Mouse (Mus musculus) embryonic facial prominence, embryonic 14.5 days (tissue): ENCODE measurements around the gene Ptprm. TPM values are rescaled to one million over a fixed set of nuclear protein-coding genes. Genes with fewer than 3 reads are reported as not detected.

Source experiments
- ATAC-seq: fragments of 200-750 bp; cut with Nextera tagmentation; 2 replicates; pipeline ENCODE4 v1.8.0; 2017; ENCODE audit warnings: low read depth, moderate number of reproducible peaks, moderate TSS enrichment
- DNase-seq: peaks from one replicate; pipeline ENCODE4 v3.0.0-alpha.2; 2015; ENCODE audit warnings: low spot score
- H3K27ac ChIP-seq: fragments of 300-500 bp; sonication (generic); replicated peaks from 2 replicates; pipeline ENCODE4 v1.5.1; 2014; ENCODE audit warnings: low read depth, mild to moderate bottlenecking, low read length, moderate library complexity
- H3K27me3 ChIP-seq: fragments of 300-500 bp; sonication (generic); replicated peaks from 2 replicates; pipeline ENCODE4 v1.6.1; 2014; ENCODE audit warnings: low read length; ENCODE audit not compliant: control insufficient read depth, insufficient read depth
- H3K36me3 ChIP-seq: fragments of 300-500 bp; sonication (generic); 2 replicates; pipeline ENCODE4 v1.6.1; 2014; ENCODE audit warnings: low read length, mixed read lengths; ENCODE audit not compliant: control insufficient read depth, insufficient read depth
- H3K4me1 ChIP-seq: fragments of 300-500 bp; sonication (generic); 2 replicates; pipeline ENCODE4 v1.6.1; 2014; ENCODE audit warnings: antibody characterized with exemption, low read length; ENCODE audit not compliant: control insufficient read depth, insufficient read depth
- H3K4me2 ChIP-seq: fragments of 300-500 bp; sonication (generic); 2 replicates; pipeline ENCODE4 v1.6.1; 2014; ENCODE audit warnings: low read depth, mild to moderate bottlenecking, low read length, moderate library complexity, mixed read lengths
- H3K4me3 ChIP-seq: fragments of 300-500 bp; sonication (generic); 2 replicates; pipeline ENCODE4 v1.5.1; 2014; ENCODE audit warnings: low read depth, mild to moderate bottlenecking, low read length
- H3K9ac ChIP-seq: fragments of 300-500 bp; sonication (generic); 2 replicates; pipeline ENCODE4 v1.6.1; 2014; ENCODE audit warnings: low read depth, mild to moderate bottlenecking, low read length, moderate library complexity, mixed read lengths
- H3K9me3 ChIP-seq: fragments of 300-500 bp; sonication (generic); 2 replicates; pipeline ENCODE4 v1.6.1; 2016; ENCODE audit warnings: low read length; ENCODE audit not compliant: control insufficient read depth
- WGBS: fragments of 180-500 bp; shearing (Covaris S2); extraction: QIAGEN DNeasy Blood & Tissue Kit; methylation state at CpG from one replicate; pipeline ENCODE4 v1.1.7; 2014; 5-methylcytosine and 5-hydroxymethylcytosine counted together
- polyA plus RNA-seq: library from polyadenylated mRNA; unstranded; fragments of >200 nt; fragmentation: Nextera tagmentation; extraction: Ambion mirVana; gene quantifications from 2 replicates; pipeline ENCODE4 v1.2.1, GENCODE M21; 2014

The Ptprm gene
- polyA plus RNA-seq, 1 experiment from 2014 or later = 20.4 TPM

GRCm38 (mm10) chr17:66710568-66710967, 643.7 kb downstream of the Ptprm start:
- DNase-seq (no peak), ATAC-seq (no peak)
- Histone ChIP-seq H3K4me1 (peaks cover 10% of the 10 kb centered on the region), H3K4me3 (no peak overlapping the region), H3K9me3 (no peaks in the 10 kb centered on the region), H3K27ac (no peak overlapping the region), H3K27me3 (no peaks in the 10 kb centered on the region), H3K4me2 (no peak overlapping the region), H3K36me3 (no peaks in the 10 kb centered on the region), H3K9ac (no peak overlapping the region)
- 34% methylated on average over 4 of the region's 4 CpGs for WGBS

GRCm38 (mm10) chr17:66708748-66709147, 645.5 kb downstream of the Ptprm start:
- H3K9ac ChIP-seq = no peak overlapping the region
- ATAC-seq (no peak), DNase-seq (no peak)
- H3K4me1 ChIP-seq = peaks cover 10% of the 10 kb centered on the region
- no peak overlapping the region for H3K4me3 ChIP-seq
- WGBS = 93% methylated on average over 4 of the region's 4 CpGs
- no peak overlapping the region for H3K27ac ChIP-seq
- no peaks in the 10 kb centered on the region for H3K9me3 ChIP-seq
- no peaks in the 10 kb centered on the region for H3K27me3 ChIP-seq
- no peaks in the 10 kb centered on the region for H3K36me3 ChIP-seq
- H3K4me2 ChIP-seq = no peak overlapping the region

- 67% methylated on average over 8 of the region's 8 CpGs for WGBS
- H3K9ac ChIP-seq = no peak overlapping the region
Measured at GRCm38 (mm10) chr17:66707684-66708083, 646.6 kb downstream of the Ptprm start.

GRCm38 (mm10) chr17:66701358-66702184, 652.7 kb downstream of the Ptprm start:
- Histone ChIP-seq H3K27ac (no peak overlapping the region), H3K9me3 (no peaks in the 10 kb centered on the region), H3K4me2 (no peak overlapping the region), H3K9ac (no peak overlapping the region), H3K36me3 (no peaks in the 10 kb centered on the region), H3K4me3 (no peak overlapping the region), H3K27me3 (no peaks in the 10 kb centered on the region), H3K4me1 (no peaks in the 10 kb centered on the region)
- DNase-seq (peak; percentile 50), ATAC-seq (peak; percentile 44; the same call in 1 of the 2 replicates)
- 59% methylated on average over 11 of the region's 11 CpGs for WGBS

More at GRCm38 (mm10) chr17:66707684-66708083, 646.6 kb downstream of the Ptprm start:
- Histone ChIP-seq H3K27ac (no peak overlapping the region), H3K4me2 (no peak overlapping the region), H3K4me3 (no peak overlapping the region), H3K4me1 (peaks cover 10% of the 10 kb centered on the region), H3K27me3 (no peaks in the 10 kb centered on the region), H3K36me3 (no peaks in the 10 kb centered on the region), H3K9me3 (no peaks in the 10 kb centered on the region)
- no peak for ATAC-seq
- no peak for DNase-seq

GRCm38 (mm10) chr17:66699896-66700295, 654.4 kb downstream of the Ptprm start:
- WGBS = 57% methylated on average over 5 of the region's 5 CpGs
- DNase-seq (no peak), ATAC-seq (no peak)
- Histone ChIP-seq H3K4me3 (no peak overlapping the region), H3K9ac (no peak overlapping the region), H3K4me1 (no peaks in the 10 kb centered on the region), H3K27me3 (no peaks in the 10 kb centered on the region), H3K9me3 (no peaks in the 10 kb centered on the region), H3K27ac (no peak overlapping the region), H3K4me2 (no peak overlapping the region), H3K36me3 (no peaks in the 10 kb centered on the region)

GRCm38 (mm10) chr17:66697650-66698049, 656.6 kb downstream of the Ptprm start:
- H3K36me3 ChIP-seq = no peaks in the 10 kb centered on the region
- no peak overlapping the region for H3K9ac ChIP-seq
- ATAC-seq (no peak), DNase-seq (no peak)
- no peak overlapping the region for H3K4me2 ChIP-seq
- no peak overlapping the region for H3K4me3 ChIP-seq
- H3K27ac ChIP-seq = no peak overlapping the region
- 83% methylated on average over 12 of the region's 12 CpGs for whole genome bisulfite sequencing
- H3K9me3 ChIP-seq = no peaks in the 10 kb centered on the region
- peaks cover 11% of the 10 kb centered on the region; the same call in 1 of the 2 replicates for H3K4me1 ChIP-seq
- H3K27me3 ChIP-seq = no peaks in the 10 kb centered on the region

- WGBS = 35% methylated on average over 10 of the region's 10 CpGs
- no peaks in the 10 kb centered on the region for H3K27me3 ChIP-seq
- no peak overlapping the region for H3K27ac ChIP-seq
- H3K4me1 ChIP-seq = peaks cover 11% of the 10 kb centered on the region; the same call in 1 of the 2 replicates
- H3K9ac ChIP-seq = no peak overlapping the region
- DNase-seq (peak; percentile 12), ATAC-seq (no peak)
- no peaks in the 10 kb centered on the region for H3K36me3 ChIP-seq
- no peaks in the 10 kb centered on the region for H3K9me3 ChIP-seq
- H3K4me3 ChIP-seq = no peak overlapping the region
- no peak overlapping the region for H3K4me2 ChIP-seq
Measured at GRCm38 (mm10) chr17:66696531-66697172, 657.6 kb downstream of the Ptprm start.

- WGBS = 59% methylated on average over 4 of the region's 4 CpGs
- no peak overlapping the region for H3K27ac ChIP-seq
- no peak for DNase-seq
- H3K27me3 ChIP-seq = no peaks in the 10 kb centered on the region
- no peak overlapping the region for H3K4me3 ChIP-seq
- peaks cover 11% of the 10 kb centered on the region; the same call in 1 of the 2 replicates for H3K4me1 ChIP-seq
- H3K9ac ChIP-seq = no peak overlapping the region
- H3K9me3 ChIP-seq = no peaks in the 10 kb centered on the region
- H3K4me2 ChIP-seq = no peak overlapping the region
- ATAC-seq = no peak
- 0 out of 2 replicates have a peak, but pooled peaks cover under 1% of the 10 kb centered on the region for H3K36me3 ChIP-seq
Measured at GRCm38 (mm10) chr17:66694326-66694725, 659.9 kb downstream of the Ptprm start.
